ENCODE assay signal across 9 mouse cellular contexts in genomic region chr6:119057076-119057479, GRCm38 (mm10).
DNase-seq lines count a peak whose midpoint lies in the region; ATAC-seq lines count a peak whose summit lies in the region.
"Had no signal": no experiment of that assay in that cellular context is flagged by ENCODE, and none has a peak within 500 bp of the region (broad histone marks: within the 10 kb centered on the region; RNA-seq: fewer than 3 reads in every experiment).

No protein-coding gene starts in this region.

- peaks cover 14% of the 10 kb centered on the region for H3K4me1 ChIP-seq in embryonic facial prominence, embryonic 15.5 days
- peaks cover 3% of the 10 kb centered on the region for H3K4me1 ChIP-seq in embryonic facial prominence, embryonic 10.5 days
- peaks cover 16% of the 10 kb centered on the region for H3K4me1 ChIP-seq in lung, embryonic 16.5 days (replicated peaks; ENCODE audit: control insufficient read depth, insufficient read depth, low read length)
- no peaks in the 10 kb centered on the region for H3K4me1 ChIP-seq in neural tube, embryonic 14.5 days (ENCODE audit: control insufficient read depth, insufficient read depth, low read length)
- H3K4me1 ChIP-seq: megakaryocyte, embryonic 14.5 days had no signal

- 0 out of 2 replicates have a peak, but pooled peaks cover 3% of the 10 kb centered on the region for H3K36me3 ChIP-seq in embryonic facial prominence, embryonic 15.5 days
- peaks cover 11% of the 10 kb centered on the region; the same call in 1 of the 2 replicates for H3K36me3 ChIP-seq in embryonic facial prominence, embryonic 10.5 days (replicated peaks)
- peaks cover 7% of the 10 kb centered on the region; the same call in 1 of the 2 replicates for H3K36me3 ChIP-seq in lung, embryonic 16.5 days (ENCODE audit: control insufficient read depth, insufficient read depth, low read length)
- no peaks in the 10 kb centered on the region for H3K36me3 ChIP-seq in neural tube, embryonic 14.5 days (ENCODE audit: control insufficient read depth, insufficient read depth, low read length)

- H3K9ac ChIP-seq in embryonic facial prominence, embryonic 15.5 days = no peak overlapping the region
- H3K9ac ChIP-seq in lung, embryonic 16.5 days (ENCODE audit: low read length) = no peak overlapping the region
- H3K9ac ChIP-seq in neural tube, embryonic 14.5 days (replicated peaks; ENCODE audit: low read depth, low read length) = no peak overlapping the region

- intact Hi-C loops in heart, postnatal 10 days (cut with DNase I) = no loop called here

- no peaks in the 10 kb centered on the region for H3K9me3 ChIP-seq in embryonic facial prominence, embryonic 15.5 days (replicated peaks)
- no peaks in the 10 kb centered on the region for H3K9me3 ChIP-seq in embryonic facial prominence, embryonic 10.5 days
- no peaks in the 10 kb centered on the region for H3K9me3 ChIP-seq in lung, embryonic 16.5 days (ENCODE audit: control insufficient read depth, low read length)
- H3K9me3 ChIP-seq in neural tube, embryonic 14.5 days (ENCODE audit: control insufficient read depth, low read length) = no peaks in the 10 kb centered on the region
- H3K9me3 ChIP-seq: megakaryocyte, embryonic 14.5 days had no signal

- H3K27me3 ChIP-seq in embryonic facial prominence, embryonic 15.5 days = no peaks in the 10 kb centered on the region
- no peaks in the 10 kb centered on the region for H3K27me3 ChIP-seq in embryonic facial prominence, embryonic 10.5 days (replicated peaks; ENCODE audit: low read depth, poor library complexity, severe bottlenecking)
- H3K27me3 ChIP-seq in lung, embryonic 16.5 days (ENCODE audit: control insufficient read depth, insufficient read depth, low read depth, low read length) = no peaks in the 10 kb centered on the region
- H3K27me3 ChIP-seq in neural tube, embryonic 14.5 days (ENCODE audit: control insufficient read depth, insufficient read depth, low read length) = no peaks in the 10 kb centered on the region

- no peak overlapping the region for H3K4me3 ChIP-seq in embryonic facial prominence, embryonic 15.5 days (replicated peaks)
- H3K4me3 ChIP-seq in embryonic facial prominence, embryonic 10.5 days = no peak overlapping the region
- H3K4me3 ChIP-seq in lung, embryonic 16.5 days (ENCODE audit: low read length) = no peak overlapping the region
- H3K4me3 ChIP-seq in neural tube, embryonic 14.5 days (ENCODE audit: low read depth, low read length) = no peak overlapping the region
- H3K4me3 ChIP-seq: megakaryocyte, embryonic 14.5 days had no signal

- no peak for DNase-seq in embryonic facial prominence, embryonic 10.5 days (ENCODE audit: low spot score)
- no peak for DNase-seq in lung, adult 18-20 months
- DNase-seq in heart, postnatal 10 days = peak; percentile 65 to 75
- DNase-seq in yolk sac, embryonic 10.5 days (ENCODE audit: low spot score) = no peak

- 87% methylated on average over 15 of the region's 15 CpGs for WGBS in embryonic facial prominence, embryonic 15.5 days
- WGBS in embryonic facial prominence, embryonic 10.5 days = 94% methylated on average over 15 of the region's 15 CpGs
- 70% methylated on average over 15 of the region's 15 CpGs for WGBS in lung, embryonic 16.5 days
- WGBS in neural tube, embryonic 14.5 days = 78% methylated on average over 15 of the region's 15 CpGs

- 0 out of 2 replicates have a peak, but pooled peaks have one; percentile 16 for ATAC-seq in embryonic facial prominence, embryonic 15.5 days (ENCODE audit: insufficient number of reproducible peaks, low FRiP score, low TSS enrichment, low read depth)
- ATAC-seq in lung, embryonic 16.5 days (ENCODE audit: low read depth) = peak; percentile 15
- peak; percentile 62; the same call in 1 of the 2 replicates for ATAC-seq in neural tube, embryonic 14.5 days (ENCODE audit: low read depth)
- ATAC-seq in activated CD4-positive, CD25-positive, alpha-beta regulatory T cell, adult 4 months = no peak

- H3K4me2 ChIP-seq in embryonic facial prominence, embryonic 15.5 days (replicated peaks) = no peak overlapping the region
- H3K4me2 ChIP-seq in lung, embryonic 16.5 days (ENCODE audit: low read depth, low read length) = no peak overlapping the region
- H3K4me2 ChIP-seq in neural tube, embryonic 14.5 days (ENCODE audit: low read depth, low read length) = no peak overlapping the region

- no peak overlapping the region for H3K27ac ChIP-seq in embryonic facial prominence, embryonic 15.5 days (replicated peaks)
- no peak overlapping the region for H3K27ac ChIP-seq in embryonic facial prominence, embryonic 10.5 days (replicated peaks)
- no peak overlapping the region for H3K27ac ChIP-seq in lung, embryonic 16.5 days (ENCODE audit: low read length)
- H3K27ac ChIP-seq in neural tube, embryonic 14.5 days (ENCODE audit: low read depth, low read length) = no peak overlapping the region

Comparison
In these comparisons a context has a peak if more than half of its experiments do, and no peak if none do; other contexts are left out.
1. DNase-seq: peak in heart, postnatal 10 days (2 of 2); none in embryonic facial prominence, embryonic 10.5 days (single experiment), lung, adult 18-20 months (0 of 2) and yolk sac, embryonic 10.5 days (single experiment).